Mouse (Mus musculus) MEL (cell line): Measurements from ENCODE around the gene 4833439L19Rik. TPM values are rescaled to one million over a fixed set of nuclear protein-coding genes. Genes with fewer than 3 reads are reported as not detected.

ENCODE experiments used
- DNase-seq: peaks from one replicate; pipeline ENCODE4 v3.0.0; 2011; ENCODE audit warnings: low read depth, low spot score
- H3K27ac ChIP-seq: 2 replicates; pipeline ENCODE4 v1.5.1; 2012; ENCODE audit warnings: low read depth, mild to moderate bottlenecking, control low read depth, low read length, moderate library complexity; ENCODE audit not compliant: control insufficient read depth
- H3K27me3 ChIP-seq, 2 experiments: fragments of 150-350 bp in 1 of 2; sonication (generic) in 1 of 2; 2 replicates each; pipeline ENCODE4 v1.6.1; 2012; ENCODE audit warnings: low read length in 2 of 2, mild to moderate bottlenecking in 2 of 2, improper control_type of control experiment in 1 of 2, moderate library complexity in 1 of 2; ENCODE audit not compliant: insufficient read depth in 2 of 2, control insufficient read depth in 1 of 2
- H3K36me3 ChIP-seq, 2 experiments: 2 replicates each; pipeline ENCODE4 v1.6.1; 2012 to 2014; ENCODE audit warnings: low read length in 2 of 2, improper control_type of control experiment in 1 of 2, inconsistent platforms in 1 of 2, mild to moderate bottlenecking in 1 of 2; ENCODE audit not compliant: insufficient read depth in 2 of 2, control insufficient read depth in 1 of 2
- H3K4me1 ChIP-seq, 2 experiments: fragments of 150-350 bp in 1 of 2; sonication (generic) in 1 of 2; 2 replicates each; pipeline ENCODE4 v1.6.1; 2012; ENCODE audit warnings: low read length in 2 of 2, improper control_type of control experiment in 1 of 2, mild to moderate bottlenecking in 1 of 2; ENCODE audit not compliant: insufficient read depth in 2 of 2, control insufficient read depth in 1 of 2
- H3K4me3 ChIP-seq, 2 experiments: fragments of 150-350 bp in 1 of 2; sonication (generic) in 1 of 2; 2 replicates each; pipeline ENCODE4 v1.5.1; 2012; ENCODE audit warnings: low read depth in 2 of 2, low read length in 2 of 2, mild to moderate bottlenecking in 2 of 2, moderate library complexity in 2 of 2, control low read depth in 1 of 2, improper control_type of control experiment in 1 of 2; ENCODE audit not compliant: control insufficient read depth in 1 of 2, insufficient read depth in 1 of 2
- H3K79me2 ChIP-seq: 2 replicates; pipeline ENCODE4 v1.6.1; 2012; ENCODE audit warnings: mild to moderate bottlenecking, low read length, moderate library complexity; ENCODE audit not compliant: control insufficient read depth, poor library complexity, insufficient read depth
- H3K9ac ChIP-seq: 2 replicates; pipeline ENCODE4 v1.6.1; 2012; ENCODE audit warnings: low read depth, mild to moderate bottlenecking, control low read depth, low read length, moderate library complexity; ENCODE audit not compliant: control insufficient read depth, poor library complexity, severe bottlenecking
- H3K9me3 ChIP-seq: fragments of 150-350 bp; sonication (generic); replicated peaks from 2 replicates; pipeline ENCODE4 v1.6.1; 2012; ENCODE audit warnings: mild to moderate bottlenecking, low read length, improper control_type of control experiment, moderate library complexity; ENCODE audit not compliant: insufficient read depth
- BHLHE40 ChIP-seq: IDR thresholded peaks from 2 replicates; pipeline ENCODE4 v1.6.1; 2012; ENCODE audit warnings: low read depth, mild to moderate bottlenecking, inconsistent platforms, low read length, improper control_type of control experiment, borderline replicate concordance
- CHD1 ChIP-seq: IDR thresholded peaks from 2 replicates; pipeline ENCODE4 v1.6.1; 2012; ENCODE audit warnings: low read depth, mild to moderate bottlenecking, inconsistent platforms, low read length, improper control_type of control experiment
- CHD2 ChIP-seq: IDR thresholded peaks from 2 replicates; pipeline ENCODE4 v1.6.1; 2011; ENCODE audit warnings: low read length, improper control_type of control experiment
- CTCF ChIP-seq, 3 experiments: IDR thresholded peaks in 2 of 3; conservative IDR thresholded peaks in 1 of 3; 2 replicates each; pipeline ENCODE4 v1.5.1; 2011 to 2012; ENCODE audit warnings: low read length in 3 of 3, low read depth in 2 of 3, mild to moderate bottlenecking in 2 of 3, improper control_type of control experiment in 1 of 3, inconsistent platforms in 1 of 3, mixed read lengths in 1 of 3, moderate library complexity in 1 of 3; ENCODE audit not compliant: control insufficient read depth in 1 of 3, insufficient read depth in 1 of 3, poor library complexity in 1 of 3, severe bottlenecking in 1 of 3
- E2F4 ChIP-seq: IDR thresholded peaks from 2 replicates; pipeline ENCODE4 v1.6.1; 2011; ENCODE audit warnings: low read depth, low read length, improper control_type of control experiment, borderline replicate concordance
- ELF1 ChIP-seq: IDR thresholded peaks from 2 replicates; pipeline ENCODE4 v1.6.1; 2014; ENCODE audit warnings: low read depth, mild to moderate bottlenecking, inconsistent platforms, low read length, improper control_type of control experiment, moderate library complexity
- EP300 ChIP-seq, 2 experiments: IDR thresholded peaks; 2 replicates each; pipeline ENCODE4 v1.6.1; 2011; ENCODE audit warnings: improper control_type of control experiment in 2 of 2, low read length in 2 of 2, low read depth in 1 of 2, mild to moderate bottlenecking in 1 of 2
- ETS1 ChIP-seq: IDR thresholded peaks from 2 replicates; pipeline ENCODE4 v1.6.1; 2012; ENCODE audit warnings: low read depth, mild to moderate bottlenecking, inconsistent platforms, low read length, improper control_type of control experiment, moderate library complexity
- GABPA ChIP-seq: IDR thresholded peaks from 2 replicates; pipeline ENCODE4 v1.6.1; 2012; ENCODE audit warnings: low read depth, mild to moderate bottlenecking, inconsistent platforms, low read length, improper control_type of control experiment, moderate library complexity
- HCFC1 ChIP-seq: IDR thresholded peaks from 2 replicates; pipeline ENCODE4 v1.6.1; 2012; ENCODE audit warnings: low read depth, mild to moderate bottlenecking, inconsistent platforms, low read length, improper control_type of control experiment, moderate library complexity
- JUND ChIP-seq: IDR thresholded peaks from 2 replicates; pipeline ENCODE4 v1.6.1; 2011; ENCODE audit warnings: low read depth, mild to moderate bottlenecking, improper control_type of control experiment, low read length
- KAT2A ChIP-seq: conservative IDR thresholded peaks from 2 replicates; pipeline ENCODE4 v1.6.1; 2012; ENCODE audit warnings: low read depth, low read length, improper control_type of control experiment, inconsistent platforms
- MAX ChIP-seq: IDR thresholded peaks from 2 replicates; pipeline ENCODE4 v1.6.1; 2011; ENCODE audit warnings: low read length, improper control_type of control experiment
- MAZ ChIP-seq: IDR thresholded peaks from 2 replicates; pipeline ENCODE4 v1.6.1; 2012; ENCODE audit warnings: low read depth, mild to moderate bottlenecking, inconsistent platforms, low read length, improper control_type of control experiment
- MXI1 ChIP-seq: IDR thresholded peaks from 2 replicates; pipeline ENCODE4 v1.6.1; 2011; ENCODE audit warnings: mild to moderate bottlenecking, low read depth, low read length, improper control_type of control experiment
- NELFE ChIP-seq: IDR thresholded peaks from 2 replicates; pipeline ENCODE4 v1.6.1; 2011; ENCODE audit warnings: low read depth, low read length, improper control_type of control experiment
- NRF1 ChIP-seq: IDR thresholded peaks from 2 replicates; pipeline ENCODE4 v1.6.1; 2014; ENCODE audit warnings: low read depth, mild to moderate bottlenecking, inconsistent platforms, low read length, improper control_type of control experiment, moderate library complexity; ENCODE audit not compliant: poor library complexity, insufficient read depth, severe bottlenecking
- POLR2A ChIP-seq, 2 experiments: IDR thresholded peaks; 2 replicates each; pipeline ENCODE4 v1.6.1; 2011 to 2012; ENCODE audit warnings: low read length in 2 of 2, mild to moderate bottlenecking in 2 of 2, control low read depth in 1 of 2, improper control_type of control experiment in 1 of 2, low read depth in 1 of 2, moderate library complexity in 1 of 2; ENCODE audit not compliant: control insufficient read depth in 1 of 2, insufficient read depth in 1 of 2, poor library complexity in 1 of 2
- POLR2AphosphoS2 ChIP-seq: IDR thresholded peaks from 2 replicates; pipeline ENCODE4 v1.6.1; 2011; ENCODE audit warnings: low read length, improper control_type of control experiment
- POLR2AphosphoS5 ChIP-seq: IDR thresholded peaks from 2 replicates; pipeline ENCODE4 v1.6.1; 2012; ENCODE audit warnings: low read depth, borderline replicate concordance, mild to moderate bottlenecking, inconsistent platforms, low read length, moderate library complexity, mixed read lengths
- RAD21 ChIP-seq: IDR thresholded peaks from 2 replicates; pipeline ENCODE4 v1.6.1; 2011; ENCODE audit warnings: mild to moderate bottlenecking, low read depth, low read length, improper control_type of control experiment
- RCOR1 ChIP-seq: IDR thresholded peaks from 2 replicates; pipeline ENCODE4 v1.6.1; 2012; ENCODE audit warnings: low read depth, mild to moderate bottlenecking, inconsistent platforms, low read length, improper control_type of control experiment
- SIN3A ChIP-seq: IDR thresholded peaks from 2 replicates; pipeline ENCODE4 v1.6.1; 2012; ENCODE audit warnings: low read length, improper control_type of control experiment, inconsistent platforms
- SMC3 ChIP-seq: IDR thresholded peaks from 2 replicates; pipeline ENCODE4 v1.6.1; 2011; ENCODE audit warnings: low read depth, low read length, improper control_type of control experiment
- TAL1 ChIP-seq: IDR thresholded peaks from 2 replicates; pipeline ENCODE4 v1.6.1; 2012; ENCODE audit warnings: mild to moderate bottlenecking, inconsistent platforms, low read length, moderate library complexity, mixed read lengths
- TBP ChIP-seq: IDR thresholded peaks from 2 replicates; pipeline ENCODE4 v1.8.0; 2011; ENCODE audit warnings: low read depth, low read length, improper control_type of control experiment
- TCF12 ChIP-seq: IDR thresholded peaks from 2 replicates; pipeline ENCODE4 v1.6.1; 2014; ENCODE audit warnings: low read depth, mild to moderate bottlenecking, inconsistent platforms, low read length, improper control_type of control experiment, moderate library complexity
- USF1 ChIP-seq: IDR thresholded peaks from 2 replicates; pipeline ENCODE4 v1.6.1; 2014; ENCODE audit warnings: low read depth, mild to moderate bottlenecking, inconsistent platforms, low read length, improper control_type of control experiment, moderate library complexity
- ZKSCAN1 ChIP-seq: IDR thresholded peaks from 2 replicates; pipeline ENCODE4 v1.6.1; 2012; ENCODE audit warnings: low read depth, mild to moderate bottlenecking, inconsistent platforms, low read length, improper control_type of control experiment, moderate library complexity
- ZMIZ1 ChIP-seq: IDR thresholded peaks from 2 replicates; pipeline ENCODE4 v1.6.1; 2012; ENCODE audit warnings: low read depth, mild to moderate bottlenecking, inconsistent platforms, low read length, improper control_type of control experiment, moderate library complexity
- ZNF384 ChIP-seq: IDR thresholded peaks from 2 replicates; pipeline ENCODE4 v1.6.1; 2012; ENCODE audit warnings: low read depth, mild to moderate bottlenecking, inconsistent platforms, low read length, improper control_type of control experiment
- polyA plus RNA-seq, 2 experiments: library from polyadenylated mRNA; stranded (reverse) in 1 of 2; unstranded in 1 of 2; fragments of >175 nt in 1 of 2; fragments of >200 nt in 1 of 2; gene quantifications; 2 replicates each; pipeline versions ENCODE4 v1.2.1 to v1.2.4; 2012; ENCODE audit warnings: low replicate concordance in 2 of 2, low read depth in 1 of 2; ENCODE audit not compliant: insufficient read length in 2 of 2, insufficient read depth in 1 of 2, missing spikeins in 1 of 2
- total RNA-seq: library from RNA; depleted of rRNA; stranded (reverse); fragments of 300-350 nt; gene quantifications from 2 replicates; pipeline ENCODE4 v1.2.3, GENCODE M21; 2012; rRNA removed

The 4833439L19Rik gene
- total RNA-seq (32.0 and 34.2 TPM in 2 replicates), polyA plus RNA-seq (10 to 100 TPM in 1 of 2 experiments, not detected in 1; 53.8 TPM)

GRCm38 (mm10) chr13:54565201-54565581 is at the start of gene 4833439L19Rik:
Gene 4833439L19Rik (minus strand): TSS chr13:54565435.
- peaks cover 0 to 11% of the 10 kb centered on the region in 2 experiments; a peak in 2 of 4 replicates for H3K36me3 ChIP-seq
- H3K9me3 ChIP-seq: no peaks in the 10 kb centered on the region
- peaks cover 0 to 13% of the 10 kb centered on the region in 2 experiments; a peak in 2 of 4 replicates for H3K4me1 ChIP-seq
- H3K9ac ChIP-seq: peak within 1 kb of the TSS; percentile 89
- peak within 1 kb of the TSS; percentile 61 to 73 for H3K4me3 ChIP-seq
- TF ChIP-seq TCF12 (peak; percentile 22; the same call in 1 of the 2 replicates), MAZ (peak; percentile 84), POLR2AphosphoS2 (peak; percentile 82; the same call in 1 of the 2 replicates), SIN3A (peak; percentile 89), GABPA (no peak), SMC3 (no peak), POLR2AphosphoS5 (no peak), MAX (no peak), HCFC1 (peak; percentile 96), ZKSCAN1 (no peak), RCOR1 (no peak), NRF1 (0 out of 2 replicates have a peak, but pooled peaks have one; percentile 8), CTCF (IDR thresholded peaks at IDR 0.05 in 2 of 3, conservative IDR thresholded peaks at IDR 0.05 in 1 of 3; ENCODE audit: control insufficient read depth in 1 of 3, insufficient read depth in 1 of 3, low read depth in 2 of 3, low read length in 3 of 3, poor library complexity in 1 of 3, severe bottlenecking in 1 of 3) (no peak), MXI1 (peak; percentile 59), RAD21 (no peak), ZNF384 (no peak), TAL1 (no peak), ELF1 (0 out of 2 replicates have a peak, but pooled peaks have one; percentile 52), ETS1 (no peak), BHLHE40 (no peak), JUND (no peak), TBP (peak; percentile 78), E2F4 (no peak), USF1 (no peak), EP300 (IDR thresholded peaks at IDR 0.05; ENCODE audit: low read depth in 1 of 2, low read length in 2 of 2) (no peak), KAT2A (peak; percentile 78; the same call in 1 of the 2 replicates), POLR2A (IDR thresholded peaks at IDR 0.05; ENCODE audit: control insufficient read depth in 1 of 2, insufficient read depth in 1 of 2, low read depth in 1 of 2, low read length in 2 of 2, poor library complexity in 1 of 2) (peak; percentile 91 to 97), CHD2 (peak; percentile 99), NELFE (peak; percentile 92), CHD1 (no peak), ZMIZ1 (peak; percentile 72)
- peaks cover 21% of the 10 kb centered on the region for H3K79me2 ChIP-seq
- peak within 1 kb of the TSS; percentile 71 for H3K27ac ChIP-seq
- DNase-seq: peak; percentile 95
- H3K27me3 ChIP-seq: no peaks in the 10 kb centered on the region
